Mouse (Mus musculus): Measurements from ENCODE around the gene Nprl2. TPM values are rescaled to one million over a fixed set of nuclear protein-coding genes. Genes with fewer than 3 reads are reported as not detected.

Gene Nprl2
- polyA plus RNA-seq, 1 experiment: 66.7 TPM

DNA sequence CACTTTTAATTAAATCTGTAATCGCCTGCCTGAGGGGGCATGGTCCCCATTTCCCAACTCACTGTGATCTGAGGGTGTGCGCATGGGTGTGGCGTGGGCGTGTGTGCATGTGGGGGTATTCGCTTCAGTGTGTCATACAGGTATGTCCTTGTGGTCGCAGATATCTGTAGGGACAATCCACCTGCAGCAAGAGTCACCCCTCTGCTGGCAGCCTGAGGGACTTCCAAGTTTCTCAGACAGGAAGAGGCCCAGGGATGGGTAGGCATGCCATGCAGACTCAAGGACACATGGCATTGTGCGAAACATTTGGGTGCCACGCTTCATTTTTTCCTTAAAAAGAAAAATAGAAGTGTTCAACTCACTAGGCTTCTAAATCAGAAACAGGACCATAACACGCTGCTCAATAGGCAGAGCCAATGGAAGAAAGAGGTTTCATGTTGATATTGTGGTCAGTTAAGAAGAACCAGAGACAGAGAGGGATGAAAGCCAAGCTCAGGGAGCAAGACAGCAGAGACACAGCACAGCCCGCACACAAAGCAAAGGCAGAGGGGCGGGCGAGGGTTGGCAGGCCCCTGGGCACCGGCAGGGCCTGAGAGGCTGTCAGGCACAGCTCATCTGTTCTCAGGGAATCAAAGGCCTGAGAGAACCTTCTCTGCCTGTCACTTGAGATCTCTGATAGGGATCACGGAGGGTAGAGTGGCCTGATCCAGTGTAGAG is 31.5 kb upstream of the Nprl2 start:
- TF ChIP-seq POLR2A (IDR thresholded peaks at IDR 0.05; ENCODE audit: extremely low read depth, insufficient read depth, low read length) (no peak), CTCF (IDR thresholded peaks at IDR 0.05; ENCODE audit: extremely low read depth, insufficient read depth, low read length) (no peak)
- Histone ChIP-seq H3K4me1 (ENCODE audit: control insufficient read depth, insufficient read depth, low read length) (no peaks in the 10 kb centered on the region), H3K27ac (ENCODE audit: insufficient read depth, low read length) (no peak overlapping the region), H3K4me3 (ENCODE audit: insufficient read depth, low read length) (no peak overlapping the region)

- TF ChIP-seq POLR2A (IDR thresholded peaks at IDR 0.05; ENCODE audit: extremely low read depth, insufficient read depth, low read length) (no peak), CTCF (IDR thresholded peaks at IDR 0.05; ENCODE audit: extremely low read depth, insufficient read depth, low read length) (no peak)
Observed at GRCm38 (mm10) chr9:107511436-107511835, 30.6 kb upstream of the Nprl2 start.

GRCm38 (mm10) chr9:107512326-107512725 is 29.7 kb upstream of the Nprl2 start:
- H3K27ac ChIP-seq (ENCODE audit: insufficient read depth, low read length): no peak overlapping the region
- TF ChIP-seq CTCF (IDR thresholded peaks at IDR 0.05; ENCODE audit: extremely low read depth, insufficient read depth, low read length) (no peak), POLR2A (IDR thresholded peaks at IDR 0.05; ENCODE audit: extremely low read depth, insufficient read depth, low read length) (no peak)
- H3K4me1 ChIP-seq (ENCODE audit: control insufficient read depth, insufficient read depth, low read length): no peaks in the 10 kb centered on the region

More at GRCm38 (mm10) chr9:107511436-107511835, 30.6 kb upstream of the Nprl2 start:
- Histone ChIP-seq H3K27ac (ENCODE audit: insufficient read depth, low read length) (no peak overlapping the region), H3K4me1 (ENCODE audit: control insufficient read depth, insufficient read depth, low read length) (no peaks in the 10 kb centered on the region), H3K4me3 (ENCODE audit: insufficient read depth, low read length) (no peak overlapping the region)

GRCm38 (mm10) chr9:107514303-107514955 is 27.6 kb upstream of the Nprl2 start:
- Histone ChIP-seq H3K4me1 (ENCODE audit: control insufficient read depth, insufficient read depth, low read length) (no peaks in the 10 kb centered on the region), H3K4me3 (ENCODE audit: insufficient read depth, low read length) (no peak overlapping the region), H3K27ac (ENCODE audit: insufficient read depth, low read length) (no peak overlapping the region)
- TF ChIP-seq POLR2A (IDR thresholded peaks at IDR 0.05; ENCODE audit: extremely low read depth, insufficient read depth, low read length): no peak
- TF ChIP-seq CTCF (IDR thresholded peaks at IDR 0.05; ENCODE audit: extremely low read depth, insufficient read depth, low read length): peak; percentile 98

More at GRCm38 (mm10) chr9:107512326-107512725, 29.7 kb upstream of the Nprl2 start:
- H3K4me3 ChIP-seq (ENCODE audit: insufficient read depth, low read length): no peak overlapping the region

GRCm38 (mm10) chr9:107520331-107520730 is 21.7 kb upstream of the Nprl2 start:
- no peak for TF ChIP-seq CTCF (IDR thresholded peaks at IDR 0.05; ENCODE audit: extremely low read depth, insufficient read depth, low read length)
- no peak for TF ChIP-seq POLR2A (IDR thresholded peaks at IDR 0.05; ENCODE audit: extremely low read depth, insufficient read depth, low read length)
- Histone ChIP-seq H3K4me1 (ENCODE audit: control insufficient read depth, insufficient read depth, low read length) (no peaks in the 10 kb centered on the region), H3K4me3 (ENCODE audit: insufficient read depth, low read length) (no peak overlapping the region), H3K27ac (ENCODE audit: insufficient read depth, low read length) (no peak overlapping the region)

GRCm38 (mm10) chr9:107521190-107521589 is 20.8 kb upstream of the Nprl2 start:
- no peak overlapping the region for H3K27ac ChIP-seq (ENCODE audit: insufficient read depth, low read length)
- H3K4me1 ChIP-seq (ENCODE audit: control insufficient read depth, insufficient read depth, low read length): no peaks in the 10 kb centered on the region
- TF ChIP-seq CTCF (IDR thresholded peaks at IDR 0.05; ENCODE audit: extremely low read depth, insufficient read depth, low read length): no peak
- TF ChIP-seq POLR2A (IDR thresholded peaks at IDR 0.05; ENCODE audit: extremely low read depth, insufficient read depth, low read length): no peak
- H3K4me3 ChIP-seq (ENCODE audit: insufficient read depth, low read length): no peak overlapping the region

- no peak overlapping the region for H3K27ac ChIP-seq (ENCODE audit: insufficient read depth, low read length)
- no peak for TF ChIP-seq CTCF (IDR thresholded peaks at IDR 0.05; ENCODE audit: extremely low read depth, insufficient read depth, low read length)
- no peak for TF ChIP-seq POLR2A (IDR thresholded peaks at IDR 0.05; ENCODE audit: extremely low read depth, insufficient read depth, low read length)
- H3K4me3 ChIP-seq (ENCODE audit: insufficient read depth, low read length): no peak overlapping the region
- no peaks in the 10 kb centered on the region for H3K4me1 ChIP-seq (ENCODE audit: control insufficient read depth, insufficient read depth, low read length)
Observed at GRCm38 (mm10) chr9:107521711-107522399, 20.2 kb upstream of the Nprl2 start.

GRCm38 (mm10) chr9:107522400-107522711 is 19.7 kb upstream of the Nprl2 start:
- H3K4me3 ChIP-seq (ENCODE audit: insufficient read depth, low read length): no peak overlapping the region
- no peaks in the 10 kb centered on the region for H3K4me1 ChIP-seq (ENCODE audit: control insufficient read depth, insufficient read depth, low read length)
- TF ChIP-seq CTCF (IDR thresholded peaks at IDR 0.05; ENCODE audit: extremely low read depth, insufficient read depth, low read length) (no peak), POLR2A (IDR thresholded peaks at IDR 0.05; ENCODE audit: extremely low read depth, insufficient read depth, low read length) (no peak)
- no peak overlapping the region for H3K27ac ChIP-seq (ENCODE audit: insufficient read depth, low read length)

GRCm38 (mm10) chr9:107526198-107527026 is 15.6 kb upstream of the Nprl2 start:
- Histone ChIP-seq H3K4me3 (ENCODE audit: insufficient read depth, low read length) (peak overlapping the region; percentile 26), H3K27ac (ENCODE audit: insufficient read depth, low read length) (no peak overlapping the region), H3K4me1 (ENCODE audit: control insufficient read depth, insufficient read depth, low read length) (no peaks in the 10 kb centered on the region)
- TF ChIP-seq POLR2A (IDR thresholded peaks at IDR 0.05; ENCODE audit: extremely low read depth, insufficient read depth, low read length) (peak; percentile 42; the same call in 1 of the 2 replicates), CTCF (IDR thresholded peaks at IDR 0.05; ENCODE audit: extremely low read depth, insufficient read depth, low read length) (no peak)
